Mouse (Mus musculus): ENCODE measurements around the gene Cdyl. TPM values are rescaled to one million over a fixed set of nuclear protein-coding genes. Genes with fewer than 3 reads are reported as not detected.
A peak's percentile ranks its signal among the peaks of the same experiment; 100 is the strongest.

Cdyl gene
- polyA plus RNA-seq, 1 experiment from 2014 or later = 15.7 TPM

DNA sequence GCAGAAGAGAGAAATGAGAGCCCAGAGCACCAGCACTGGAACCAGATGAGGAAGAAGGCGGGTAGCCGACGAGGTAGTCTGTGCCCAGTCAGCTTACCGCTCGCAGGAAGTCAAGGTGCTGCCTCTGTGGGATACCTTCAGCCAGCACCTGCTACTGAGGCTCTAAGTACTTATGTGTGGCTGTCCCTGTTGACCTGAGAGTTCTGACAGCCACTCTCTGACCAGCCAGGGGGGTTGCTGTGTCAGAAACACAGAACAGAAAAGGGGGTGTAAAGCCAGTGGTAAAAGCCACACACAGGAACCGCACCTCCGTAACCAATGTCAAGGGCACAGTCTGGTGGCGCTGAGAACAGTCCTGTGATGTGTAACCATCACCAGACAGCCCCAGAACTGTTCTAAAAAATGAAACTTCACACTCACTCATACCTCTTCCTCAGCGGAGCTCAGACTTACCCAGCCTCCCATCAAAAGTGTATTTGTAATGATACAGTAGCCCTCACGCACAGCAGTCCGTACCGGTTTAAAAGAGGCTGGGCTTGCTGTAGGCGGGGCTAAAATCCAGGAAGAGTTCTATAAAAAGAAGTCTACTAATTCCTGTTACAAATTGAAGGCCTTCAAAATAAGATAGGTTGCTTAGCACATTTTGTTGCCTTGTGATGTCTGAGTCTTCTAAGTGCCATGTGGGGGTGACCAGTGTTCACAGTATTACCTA is 138.3 kb downstream of the Cdyl start:
- WGBS = 79% methylated on average over 13 of the region's 13 CpGs
- Histone ChIP-seq H3K27ac (peak overlapping the region; percentile 79), H3K36me3 (peaks cover 3% of the 10 kb centered on the region; the same call in 1 of the 2 replicates), H3K9me3 (0 out of 2 replicates have a peak, but pooled peaks cover 3% of the 10 kb centered on the region), H3K27me3 (ENCODE audit: insufficient read depth, poor library complexity, severe bottlenecking) (no peaks in the 10 kb centered on the region), H3K4me3 (no peak overlapping the region), H3K4me1 (peaks cover 78% of the 10 kb centered on the region)
- DNase-seq (ENCODE audit: low spot score) = peak; percentile 64

DNA sequence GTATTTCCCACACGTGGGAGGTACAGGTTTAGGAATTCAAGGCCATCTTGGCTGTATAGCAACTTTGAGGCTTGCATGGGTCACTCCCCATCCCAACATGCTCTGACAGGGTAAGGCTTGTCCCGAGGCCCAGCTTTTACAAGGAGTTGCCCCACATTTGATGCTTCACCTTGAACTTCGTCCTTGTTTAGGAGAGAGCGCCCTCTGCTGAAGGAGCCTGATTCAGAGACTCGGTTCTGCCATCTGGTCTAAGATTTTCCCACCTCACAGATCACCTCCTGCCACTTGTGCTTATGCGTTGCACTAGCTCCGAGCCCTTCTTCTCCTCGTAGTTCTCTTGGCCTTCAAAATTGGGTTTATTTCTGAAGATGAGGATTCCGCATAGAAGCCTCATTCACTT is 139.0 kb downstream of the Cdyl start:
- Histone ChIP-seq H3K4me3 (no peak overlapping the region), H3K9me3 (0 out of 2 replicates have a peak, but pooled peaks cover 3% of the 10 kb centered on the region), H3K4me1 (peaks cover 75% of the 10 kb centered on the region), H3K27me3 (ENCODE audit: insufficient read depth, poor library complexity, severe bottlenecking) (no peaks in the 10 kb centered on the region), H3K36me3 (peaks cover 3% of the 10 kb centered on the region; the same call in 1 of the 2 replicates), H3K27ac (peak overlapping the region; percentile 79; the same call in 1 of the 2 replicates)
- DNase-seq (ENCODE audit: low spot score) = peak; percentile 75
- WGBS = 57% methylated on average over 9 of the region's 9 CpGs

DNA sequence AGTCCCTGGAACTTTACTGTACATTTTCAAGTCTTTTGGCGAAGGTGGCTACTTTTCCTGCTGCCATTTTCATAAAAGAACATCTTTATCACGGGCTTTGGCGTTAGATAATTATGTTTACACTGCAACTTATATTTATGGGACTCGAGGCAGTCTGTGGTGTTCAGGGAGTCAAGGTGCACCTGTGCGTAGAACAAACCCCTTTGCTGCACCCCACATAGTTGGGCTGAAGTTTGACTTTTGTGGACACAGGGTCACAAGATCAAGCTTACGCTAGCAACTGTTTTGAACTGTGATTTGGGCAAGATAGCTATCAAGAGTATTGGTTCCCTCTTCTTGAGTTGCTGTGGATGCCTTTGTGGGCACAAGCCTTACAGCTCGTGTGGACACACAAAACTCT is 140.6 kb downstream of the Cdyl start:
- H3K4me3 ChIP-seq = no peak overlapping the region
- no peak for DNase-seq (ENCODE audit: low spot score)
- H3K27ac ChIP-seq = no peak overlapping the region
- H3K4me1 ChIP-seq = peaks cover 63% of the 10 kb centered on the region
- no peaks in the 10 kb centered on the region for H3K27me3 ChIP-seq (ENCODE audit: insufficient read depth, poor library complexity, severe bottlenecking)
- H3K9me3 ChIP-seq = peaks cover 6% of the 10 kb centered on the region; the same call in 1 of the 2 replicates
- H3K36me3 ChIP-seq = peaks cover 3% of the 10 kb centered on the region; the same call in 1 of the 2 replicates
- 83% methylated on average over 7 of the region's 7 CpGs for WGBS

DNA sequence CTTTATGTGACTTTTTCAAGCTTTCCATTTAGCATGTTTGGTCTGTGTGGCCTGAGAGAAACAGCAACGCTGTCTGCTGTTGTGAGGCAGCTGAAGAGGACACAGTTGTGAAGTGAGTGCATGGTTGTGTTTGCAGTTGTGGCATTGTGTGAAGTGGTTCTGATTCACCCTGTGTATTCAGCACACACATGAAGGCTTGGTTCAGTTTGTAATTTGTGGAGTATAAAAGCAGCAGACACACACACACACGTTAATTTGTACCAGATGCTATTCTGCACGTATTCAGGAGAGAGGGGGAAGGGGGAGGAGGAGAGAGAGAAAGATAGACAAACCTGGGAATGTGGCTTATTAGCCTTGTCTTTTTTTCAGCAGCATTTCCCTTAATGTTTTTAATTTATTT is 146.1 kb downstream of the Cdyl start:
- Histone ChIP-seq H3K4me1 (peaks cover 54% of the 10 kb centered on the region), H3K4me3 (no peak overlapping the region), H3K27ac (0 out of 2 replicates have a peak overlapping the region, but pooled peaks have one; percentile 43), H3K9me3 (peaks cover 6% of the 10 kb centered on the region; the same call in 1 of the 2 replicates), H3K36me3 (peaks cover 5% of the 10 kb centered on the region; the same call in 1 of the 2 replicates), H3K27me3 (ENCODE audit: insufficient read depth, poor library complexity, severe bottlenecking) (no peaks in the 10 kb centered on the region)
- 71% methylated on average over 3 of the region's 3 CpGs for WGBS
- DNase-seq (ENCODE audit: low spot score) = no peak

DNA sequence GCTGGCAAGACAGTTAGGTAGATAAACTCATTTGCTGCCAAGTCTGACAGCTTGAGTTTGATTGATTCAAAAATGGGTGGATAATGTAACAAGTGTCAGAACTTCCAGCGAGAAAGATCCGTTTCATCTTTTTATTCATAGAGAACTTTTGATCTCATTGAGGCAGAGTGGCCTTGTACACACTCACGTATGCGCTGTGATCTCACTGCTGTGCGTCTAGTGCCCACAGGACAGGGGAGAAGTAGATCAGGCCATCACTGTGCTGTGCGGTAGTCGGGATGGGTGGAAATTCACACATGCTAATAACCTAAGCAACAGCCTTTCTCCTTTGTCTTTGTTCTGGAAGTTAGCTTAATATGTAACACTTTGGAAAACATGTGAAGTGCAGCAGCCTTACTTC is 146.5 kb downstream of the Cdyl start:
- peaks cover 6% of the 10 kb centered on the region; the same call in 1 of the 2 replicates for H3K9me3 ChIP-seq
- DNase-seq (ENCODE audit: low spot score) = no peak
- no peaks in the 10 kb centered on the region for H3K27me3 ChIP-seq (ENCODE audit: insufficient read depth, poor library complexity, severe bottlenecking)
- peaks cover 53% of the 10 kb centered on the region for H3K4me1 ChIP-seq
- 86% methylated on average over 7 of the region's 7 CpGs for WGBS
- no peak overlapping the region for H3K27ac ChIP-seq
- no peak overlapping the region for H3K4me3 ChIP-seq
- H3K36me3 ChIP-seq = peaks cover 5% of the 10 kb centered on the region; the same call in 1 of the 2 replicates

DNA sequence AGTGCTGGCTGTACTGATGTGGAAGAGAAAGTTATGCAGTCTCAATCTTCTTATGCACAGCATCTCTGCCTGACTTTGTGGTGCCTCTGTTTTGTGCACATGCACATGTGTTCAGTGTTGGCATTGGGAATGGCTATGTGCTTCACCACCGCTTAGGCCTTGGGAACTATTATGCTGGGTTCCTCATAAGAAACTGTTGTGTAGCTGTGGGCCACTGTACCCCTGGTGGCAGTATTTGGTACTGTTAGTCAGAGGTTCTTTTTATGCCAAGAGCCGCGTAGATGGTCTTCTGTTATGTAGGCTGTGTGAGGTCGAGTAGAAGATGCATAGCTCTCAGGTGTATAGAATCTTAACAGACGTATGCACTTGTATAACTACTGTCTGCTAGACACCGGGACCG is 147.4 kb downstream of the Cdyl start:
- Histone ChIP-seq H3K27ac (no peak overlapping the region), H3K4me3 (no peak overlapping the region), H3K4me1 (peaks cover 57% of the 10 kb centered on the region), H3K27me3 (ENCODE audit: insufficient read depth, poor library complexity, severe bottlenecking) (no peaks in the 10 kb centered on the region), H3K9me3 (peaks cover 6% of the 10 kb centered on the region; the same call in 1 of the 2 replicates), H3K36me3 (peaks cover 5% of the 10 kb centered on the region; the same call in 1 of the 2 replicates)
- no peak for DNase-seq (ENCODE audit: low spot score)
- WGBS = 87% methylated on average over 7 of the region's 7 CpGs

DNA sequence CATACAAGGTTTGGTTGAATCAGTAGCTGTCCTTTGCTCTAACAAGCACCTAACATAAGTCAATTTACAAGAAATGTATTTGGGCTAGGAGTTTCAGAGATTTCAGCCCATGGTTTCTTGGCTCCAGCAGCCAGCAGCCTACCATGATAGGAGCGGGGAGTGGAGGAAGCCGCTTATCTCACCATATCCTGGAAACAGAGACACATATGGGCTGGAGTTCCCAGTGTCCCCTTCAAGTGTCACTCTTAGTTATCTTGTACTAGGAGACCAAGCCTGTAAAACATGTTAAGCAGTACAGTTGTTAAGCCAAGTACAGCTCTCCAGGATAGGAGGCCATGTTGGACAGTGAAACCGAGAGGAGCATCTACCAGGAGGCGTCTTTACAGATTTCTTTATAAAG is 147.9 kb downstream of the Cdyl start:
- Histone ChIP-seq H3K36me3 (peaks cover 2% of the 10 kb centered on the region; the same call in 1 of the 2 replicates), H3K27me3 (ENCODE audit: insufficient read depth, poor library complexity, severe bottlenecking) (no peaks in the 10 kb centered on the region), H3K4me1 (peaks cover 57% of the 10 kb centered on the region), H3K27ac (no peak overlapping the region), H3K9me3 (peaks cover 3% of the 10 kb centered on the region; the same call in 1 of the 2 replicates), H3K4me3 (no peak overlapping the region)
- DNase-seq (ENCODE audit: low spot score) = no peak
- 44% methylated on average over 4 of the region's 4 CpGs for WGBS

DNA sequence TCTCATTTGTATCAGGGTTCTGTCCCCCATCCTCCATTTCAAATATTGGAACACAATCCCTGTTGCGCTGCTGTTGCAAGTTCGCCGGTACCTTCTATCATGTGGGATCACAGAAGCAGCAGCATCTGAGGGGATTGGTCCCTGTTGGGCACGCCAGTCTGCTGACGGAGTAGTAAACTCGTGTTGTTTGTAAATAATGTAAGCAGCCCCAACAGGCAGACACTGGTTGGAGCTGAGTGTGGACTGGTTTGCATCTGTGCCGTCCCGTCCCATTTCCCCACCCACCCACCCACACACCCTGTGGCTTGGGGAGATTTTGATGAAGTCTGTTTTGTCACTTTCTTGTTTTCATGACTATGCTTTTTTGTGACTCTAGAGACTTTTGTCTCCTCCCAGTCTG is 148.3 kb downstream of the Cdyl start:
- Histone ChIP-seq H3K9me3 (peaks cover 3% of the 10 kb centered on the region; the same call in 1 of the 2 replicates), H3K4me3 (no peak overlapping the region), H3K27ac (no peak overlapping the region), H3K27me3 (ENCODE audit: insufficient read depth, poor library complexity, severe bottlenecking) (no peaks in the 10 kb centered on the region), H3K4me1 (peaks cover 57% of the 10 kb centered on the region), H3K36me3 (peaks cover 2% of the 10 kb centered on the region; the same call in 1 of the 2 replicates)
- DNase-seq (ENCODE audit: low spot score) = no peak
- WGBS = 84% methylated on average over 8 of the region's 8 CpGs

DNA sequence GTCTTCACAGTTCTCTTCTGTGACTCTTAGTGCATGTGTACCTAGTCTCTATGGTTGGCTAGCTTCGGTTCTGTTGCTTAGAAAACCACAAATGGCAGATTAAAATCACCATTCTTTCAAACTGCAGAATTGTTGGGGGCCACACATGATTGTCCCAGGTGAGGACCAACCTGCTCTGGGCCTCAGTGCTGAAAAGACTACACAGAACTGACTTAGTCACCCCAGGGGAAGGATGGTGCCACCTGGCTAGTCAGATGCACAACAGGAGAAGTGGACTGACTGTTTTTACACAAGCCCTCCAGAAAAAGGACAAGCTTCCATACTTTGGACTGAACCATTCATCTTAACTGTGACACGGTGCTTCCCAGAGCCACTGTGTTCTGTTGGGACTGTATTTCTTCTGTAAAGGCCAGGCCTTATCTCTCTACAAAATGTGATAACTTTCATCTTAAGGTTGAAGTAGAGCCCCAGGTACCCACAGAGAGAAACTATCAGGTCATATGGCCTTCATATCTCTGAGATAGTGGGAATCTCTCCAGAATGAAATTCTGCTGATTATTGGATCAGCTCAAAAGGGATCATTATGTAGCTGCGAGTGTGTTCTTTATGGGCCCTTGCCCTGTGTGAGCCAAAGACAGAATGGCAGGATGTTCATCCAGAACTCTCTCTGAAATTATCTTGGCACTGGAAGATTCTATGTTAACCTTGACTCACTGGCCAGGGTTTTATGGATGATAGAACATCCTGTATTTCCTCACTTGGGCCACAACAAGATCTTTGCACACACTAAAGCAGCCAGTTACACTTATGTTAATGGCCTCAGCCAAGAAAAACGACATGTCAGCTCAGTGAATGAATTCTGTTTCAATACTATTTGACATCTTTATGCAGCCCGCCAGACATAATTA is 149.9 kb downstream of the Cdyl start:
- H3K4me1 ChIP-seq = peaks cover 53% of the 10 kb centered on the region

DNA sequence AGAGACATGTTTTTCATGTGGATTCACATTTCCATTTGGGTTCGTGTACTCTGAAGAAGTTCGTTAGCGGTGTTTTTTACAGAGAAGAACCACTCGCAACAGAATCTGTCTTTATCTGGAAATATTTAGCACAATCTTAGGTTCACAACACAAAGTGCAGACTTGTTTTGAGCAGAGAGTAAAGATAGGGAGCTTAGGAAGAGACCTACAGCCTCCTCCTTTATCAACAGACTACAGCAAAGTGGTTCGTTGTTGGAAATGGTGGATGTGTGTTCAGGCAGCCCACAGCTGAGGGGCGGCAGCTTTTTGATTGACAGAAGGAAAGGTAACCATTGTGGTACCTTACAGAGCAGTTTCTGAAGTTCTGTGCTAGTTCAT is 150.5 kb downstream of the Cdyl start:
- H3K27me3 ChIP-seq (ENCODE audit: insufficient read depth, poor library complexity, severe bottlenecking) = no peaks in the 10 kb centered on the region
- DNase-seq (ENCODE audit: low spot score) = no peak
- 0 out of 2 replicates have a peak, but pooled peaks cover under 1% of the 10 kb centered on the region for H3K9me3 ChIP-seq
- peaks cover 56% of the 10 kb centered on the region for H3K4me1 ChIP-seq
- H3K36me3 ChIP-seq = peaks cover 2% of the 10 kb centered on the region; the same call in 1 of the 2 replicates
- no peak overlapping the region for H3K4me3 ChIP-seq
- 60% methylated on average over 6 of the region's 6 CpGs for WGBS
- H3K27ac ChIP-seq = no peak overlapping the region

More for the DNA sequence above, 149.9 kb downstream of the Cdyl start:
- no peaks in the 10 kb centered on the region for H3K27me3 ChIP-seq (ENCODE audit: insufficient read depth, poor library complexity, severe bottlenecking)
- H3K36me3 ChIP-seq = peaks cover 2% of the 10 kb centered on the region; the same call in 1 of the 2 replicates
- no peak for DNase-seq (ENCODE audit: low spot score)
- no peak overlapping the region for H3K4me3 ChIP-seq
- WGBS = 69% methylated on average over 5 of the region's 5 CpGs
- peaks cover 3% of the 10 kb centered on the region; the same call in 1 of the 2 replicates for H3K9me3 ChIP-seq
- no peak overlapping the region for H3K27ac ChIP-seq

DNA sequence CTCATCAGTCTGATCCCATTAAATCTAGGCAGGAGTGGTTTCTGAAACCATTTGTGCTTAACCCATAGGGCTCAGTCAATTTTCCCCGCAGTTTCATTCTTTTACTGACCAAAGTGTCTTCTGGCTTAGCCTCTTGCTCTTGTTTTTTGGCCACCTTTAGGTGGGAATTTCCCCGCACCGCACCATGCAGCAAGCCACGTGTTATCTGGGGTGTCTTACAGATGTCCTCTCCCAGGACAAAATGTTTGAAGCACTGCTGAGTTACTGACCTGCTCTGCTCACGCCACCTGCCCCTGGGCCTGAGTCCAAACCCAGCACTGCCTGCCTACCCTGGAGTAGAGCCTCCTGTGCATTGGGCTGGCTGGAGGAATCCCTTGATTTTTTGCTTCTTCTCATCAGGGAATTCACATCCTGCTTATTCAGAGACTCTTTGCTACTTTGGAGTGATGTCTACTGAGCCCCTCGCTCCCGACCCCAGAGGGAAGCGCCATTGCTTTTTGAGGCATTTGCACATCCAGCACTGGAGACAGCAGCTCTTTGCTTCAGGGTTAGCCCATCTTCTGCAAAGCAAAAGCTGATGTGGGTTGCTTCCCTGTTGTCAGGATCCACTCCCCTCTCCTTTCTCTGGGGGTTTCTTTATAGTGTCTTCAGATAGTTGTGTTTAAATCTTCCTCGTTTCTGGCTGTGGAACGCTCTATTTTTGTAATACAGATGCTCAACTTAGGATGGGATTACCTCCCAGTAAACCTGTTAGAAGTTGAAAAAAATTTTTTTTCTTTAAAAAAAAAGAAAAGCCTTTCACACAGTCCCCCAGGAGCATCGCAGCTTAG is 151.9 kb downstream of the Cdyl start:
- no peak overlapping the region for H3K4me3 ChIP-seq
- H3K27ac ChIP-seq = no peak overlapping the region
- 78% methylated on average over 11 of the region's 11 CpGs for WGBS
- H3K36me3 ChIP-seq = peaks cover 11% of the 10 kb centered on the region
- H3K27me3 ChIP-seq (ENCODE audit: insufficient read depth, poor library complexity, severe bottlenecking) = no peaks in the 10 kb centered on the region
- peaks cover 57% of the 10 kb centered on the region for H3K4me1 ChIP-seq
- no peaks in the 10 kb centered on the region for H3K9me3 ChIP-seq
- no peak for DNase-seq (ENCODE audit: low spot score)

DNA sequence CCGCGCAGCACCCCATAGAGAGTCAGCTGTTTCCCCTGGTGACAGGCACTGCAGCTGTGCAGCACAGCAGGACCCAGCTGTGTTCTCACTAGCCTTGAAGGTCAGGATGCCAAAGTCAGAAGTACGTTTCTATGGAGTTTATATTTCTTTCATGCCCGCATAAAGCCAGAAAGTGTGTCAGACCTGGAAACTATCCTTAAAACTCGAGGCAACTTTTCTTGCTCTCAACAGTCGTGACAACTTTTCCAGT is 152.5 kb downstream of the Cdyl start:
- Histone ChIP-seq H3K4me1 (peaks cover 52% of the 10 kb centered on the region), H3K36me3 (peaks cover 14% of the 10 kb centered on the region), H3K27me3 (ENCODE audit: insufficient read depth, poor library complexity, severe bottlenecking) (no peaks in the 10 kb centered on the region), H3K27ac (no peak overlapping the region), H3K9me3 (no peaks in the 10 kb centered on the region), H3K4me3 (no peak overlapping the region)
- 78% methylated on average over 6 of the region's 6 CpGs for WGBS
- no peak for DNase-seq (ENCODE audit: low spot score)
